Mouse (Mus musculus) CH12.LX (cell line): ENCODE measurements around the gene Ankdd1b. TPM values are rescaled to one million over a fixed set of nuclear protein-coding genes. Genes with fewer than 3 reads are reported as not detected.

Experiments used
- DNase-seq: peaks from one replicate; pipeline ENCODE4 v3.0.0-alpha.2; 2013; ENCODE audit errors: extremely low read depth
- H3K27ac ChIP-seq: 2 replicates; pipeline ENCODE4 v1.5.1; 2012; ENCODE audit warnings: low read depth, mild to moderate bottlenecking, control low read depth, moderate library complexity; ENCODE audit not compliant: insufficient read depth
- H3K27me3 ChIP-seq: replicated peaks from 2 replicates; pipeline ENCODE3; 2012; ENCODE audit warnings: inconsistent platforms
- H3K36me3 ChIP-seq, 2 experiments: replicated peaks in 1 of 2; 2 replicates each; pipeline versions ENCODE3 to v1.6.1; 2012; ENCODE audit warnings: inconsistent platforms in 1 of 2, low read length in 1 of 2, mild to moderate bottlenecking in 1 of 2, mixed read lengths in 1 of 2, moderate library complexity in 1 of 2; ENCODE audit not compliant: control insufficient read depth in 1 of 2, insufficient read depth in 1 of 2
- H3K4me1 ChIP-seq, 2 experiments: 2 replicates each; pipeline ENCODE4 v1.6.1; 2012; ENCODE audit warnings: inconsistent platforms in 1 of 2, moderate library complexity in 1 of 2; ENCODE audit not compliant: insufficient read depth in 2 of 2, control insufficient read depth in 1 of 2
- H3K4me2 ChIP-seq: 2 replicates; pipeline ENCODE4 v1.6.1; 2012; ENCODE audit warnings: low read depth, mild to moderate bottlenecking, control low read depth; ENCODE audit not compliant: poor library complexity, insufficient read depth, severe bottlenecking
- H3K4me3 ChIP-seq, 3 experiments: fragments of 150-350 bp in 1 of 3; sonication (generic) in 1 of 3; replicated peaks in 1 of 3; 2 replicates each; pipeline versions ENCODE3 to v1.5.1; 2011 to 2012; ENCODE audit warnings: low read depth in 2 of 3, low read length in 2 of 3, mild to moderate bottlenecking in 2 of 3, moderate library complexity in 2 of 3, control low read depth in 1 of 3, improper control_type of control experiment in 1 of 3, inconsistent platforms in 1 of 3, mixed read lengths in 1 of 3; ENCODE audit not compliant: poor library complexity in 1 of 3
- H3K79me2 ChIP-seq: replicated peaks from 2 replicates; pipeline ENCODE4 v1.6.1; 2012; ENCODE audit warnings: mild to moderate bottlenecking, moderate library complexity; ENCODE audit not compliant: control insufficient read depth, poor library complexity, insufficient read depth, severe bottlenecking; ENCODE audit errors: extremely low read depth
- H3K9ac ChIP-seq: 2 replicates; pipeline ENCODE4 v1.6.1; 2012; ENCODE audit warnings: low read depth, mild to moderate bottlenecking, control low read depth, moderate library complexity; ENCODE audit not compliant: insufficient read depth
- H3K9me3 ChIP-seq: replicated peaks from 2 replicates; pipeline ENCODE3; 2012; ENCODE audit warnings: low read length, inconsistent platforms, mixed read lengths
- BHLHE40 ChIP-seq: IDR thresholded peaks from 2 replicates; pipeline ENCODE4 v1.6.1; 2011; ENCODE audit warnings: mild to moderate bottlenecking, low read depth, low read length, improper control_type of control experiment
- CHD1 ChIP-seq: IDR thresholded peaks from 2 replicates; pipeline ENCODE4 v1.6.1; 2012; ENCODE audit warnings: low read depth, low read length, improper control_type of control experiment, inconsistent platforms
- E2F4 ChIP-seq: IDR thresholded peaks from 2 replicates; pipeline ENCODE4 v1.6.1; 2011; ENCODE audit warnings: low read depth, low read length, improper control_type of control experiment; ENCODE audit not compliant: insufficient replicate concordance
- ELF1 ChIP-seq: IDR thresholded peaks from 2 replicates; pipeline ENCODE4 v1.6.1; 2014; ENCODE audit warnings: low read depth, mild to moderate bottlenecking, inconsistent platforms, low read length, improper control_type of control experiment
- HCFC1 ChIP-seq: IDR thresholded peaks from 2 replicates; pipeline ENCODE4 v1.6.1; 2012; ENCODE audit warnings: low read depth, mild to moderate bottlenecking, inconsistent platforms, low read length, improper control_type of control experiment
- IRF4 ChIP-seq: IDR thresholded peaks from 2 replicates; pipeline ENCODE4 v1.6.1; 2014; ENCODE audit warnings: low read depth, mild to moderate bottlenecking, inconsistent platforms, low read length, improper control_type of control experiment
- JUN ChIP-seq: IDR thresholded peaks from 2 replicates; pipeline ENCODE4 v1.6.1; 2011; ENCODE audit warnings: low read depth, mild to moderate bottlenecking, low read length, improper control_type of control experiment, moderate library complexity; ENCODE audit not compliant: insufficient read depth
- KAT2A ChIP-seq: IDR thresholded peaks from 2 replicates; pipeline ENCODE4 v1.6.1; 2012; ENCODE audit warnings: low read length, improper control_type of control experiment, inconsistent platforms; ENCODE audit not compliant: insufficient replicate concordance
- MAFK ChIP-seq: IDR thresholded peaks from 2 replicates; pipeline ENCODE4 v1.6.1; 2011; ENCODE audit warnings: low read length, improper control_type of control experiment; ENCODE audit not compliant: insufficient replicate concordance
- MAX ChIP-seq: IDR thresholded peaks from 2 replicates; pipeline ENCODE4 v1.6.1; 2011; ENCODE audit warnings: low read length, improper control_type of control experiment
- MAZ ChIP-seq: IDR thresholded peaks from 2 replicates; pipeline ENCODE4 v1.6.1; 2012; ENCODE audit warnings: low read depth, mild to moderate bottlenecking, inconsistent platforms, low read length, improper control_type of control experiment, moderate library complexity
- MEF2A ChIP-seq: IDR thresholded peaks from 2 replicates; pipeline ENCODE4 v1.6.1; 2014; ENCODE audit warnings: low read depth, mild to moderate bottlenecking, inconsistent platforms, low read length, improper control_type of control experiment, borderline replicate concordance
- MXI1 ChIP-seq: IDR thresholded peaks from 2 replicates; pipeline ENCODE4 v1.6.1; 2011; ENCODE audit warnings: mild to moderate bottlenecking, low read depth, low read length, improper control_type of control experiment
- MYC ChIP-seq: IDR thresholded peaks from 2 replicates; pipeline ENCODE4 v1.6.1; 2011; ENCODE audit warnings: low read depth, mild to moderate bottlenecking, improper control_type of control experiment, low read length
- NELFE ChIP-seq: IDR thresholded peaks from 2 replicates; pipeline ENCODE4 v1.6.1; 2011; ENCODE audit warnings: low read depth, low read length, improper control_type of control experiment
- NRF1 ChIP-seq: IDR thresholded peaks from 2 replicates; pipeline ENCODE4 v1.6.1; 2014; ENCODE audit warnings: low read depth, mild to moderate bottlenecking, inconsistent platforms, low read length, improper control_type of control experiment, moderate library complexity
- PAX5 ChIP-seq: IDR thresholded peaks from 2 replicates; pipeline ENCODE4 v1.6.1; 2012; ENCODE audit warnings: low read length, inconsistent platforms, mixed read lengths
- POLR2AphosphoS2 ChIP-seq: IDR thresholded peaks from 2 replicates; pipeline ENCODE4 v1.6.1; 2011; ENCODE audit warnings: low read depth, low read length, improper control_type of control experiment
- RAD21 ChIP-seq: IDR thresholded peaks from 2 replicates; pipeline ENCODE4 v1.6.1; 2011; ENCODE audit warnings: low read depth, mild to moderate bottlenecking, low read length, improper control_type of control experiment, moderate library complexity
- SIN3A ChIP-seq: IDR thresholded peaks from 2 replicates; pipeline ENCODE4 v1.6.1; 2012; ENCODE audit warnings: low read length, improper control_type of control experiment, inconsistent platforms
- SMC3 ChIP-seq: IDR thresholded peaks from 2 replicates; pipeline ENCODE4 v1.6.1; 2011; ENCODE audit warnings: low read depth, low read length, improper control_type of control experiment
- TBP ChIP-seq: conservative IDR thresholded peaks from 2 replicates; pipeline ENCODE4 v1.6.1; 2011; ENCODE audit warnings: low read depth, low read length, improper control_type of control experiment
- UBTF ChIP-seq: IDR thresholded peaks from 2 replicates; pipeline ENCODE4 v1.6.1; 2012; ENCODE audit warnings: low read depth, mild to moderate bottlenecking, inconsistent platforms, low read length, improper control_type of control experiment, moderate library complexity
- USF1 ChIP-seq: IDR thresholded peaks from 2 replicates; pipeline ENCODE4 v1.6.1; 2014; ENCODE audit warnings: low read depth, mild to moderate bottlenecking, inconsistent platforms, low read length, improper control_type of control experiment
- USF2 ChIP-seq: conservative IDR thresholded peaks from 2 replicates; pipeline ENCODE4 v1.6.1; 2011; ENCODE audit warnings: low read depth, low read length, improper control_type of control experiment
- ZKSCAN1 ChIP-seq: IDR thresholded peaks from 2 replicates; pipeline ENCODE4 v1.6.1; 2012; ENCODE audit warnings: low read depth, inconsistent platforms, low read length, improper control_type of control experiment, borderline replicate concordance
- dilution Hi-C: fragments of 300-500 bp; cut with MboI; formaldehyde crosslinking; loops from 2 replicates; pipeline ENCODE4 v1.14.3; 2020; ENCODE audit warnings: low sequenced_read_pairs; ENCODE audit not compliant: extremely low pct_unique_long_range_greater_than_20kb, extremely low pct_ligation_motif_present
- in situ Hi-C: fragments of 300-500 bp; cut with MboI; formaldehyde crosslinking; loops from 3 replicates; pipeline ENCODE4 v1.14.3; 2019; ENCODE audit warnings: low sequenced_read_pairs, low pct_ligation_motif_present, low pct_unique_long_range_greater_than_20kb, mixed read lengths
- polyA plus RNA-seq: library from polyadenylated mRNA; unstranded; fragments of >175 nt; gene quantifications from 2 replicates; pipeline ENCODE4 v1.2.1, GENCODE M21; 2012; ENCODE audit warnings: low read depth; ENCODE audit not compliant: insufficient read length
- total RNA-seq, 2 experiments: library from RNA; depleted of rRNA; stranded (reverse); fragments of 300-350 nt in 1 of 2; fragments of >200 nt in 1 of 2; gene quantifications; 2 replicates each; pipeline ENCODE4 v1.2.3; 2012 to 2014

The Ankdd1b gene
- total and polyA plus RNA-seq, 3 experiments, result 0.08 TPM; not detected in 2

- no peak for DNase-seq
- dilution Hi-C loops (no loop called here), in situ Hi-C loops (no loop called here)
- no peak overlapping the region for H3K4me2 ChIP-seq
- H3K9ac ChIP-seq, result no peak overlapping the region
- no peak overlapping the region for H3K4me3 ChIP-seq
- H3K79me2 ChIP-seq, result no peaks in the 10 kb centered on the region
- no peaks in the 10 kb centered on the region for H3K36me3 ChIP-seq
- H3K27ac ChIP-seq, result no peak overlapping the region
- H3K9me3 ChIP-seq, result no peaks in the 10 kb centered on the region
- H3K4me1 ChIP-seq, result peaks cover 1 to 4% of the 10 kb centered on the region in 2 experiments; a peak in 2 of 4 replicates
- TF ChIP-seq MEF2A (no peak), KAT2A (no peak), MXI1 (no peak), MAX (no peak), UBTF (no peak), MAFK (no peak), ELF1 (no peak), SIN3A (no peak), POLR2AphosphoS2 (no peak), BHLHE40 (no peak), PAX5 (no peak), ZKSCAN1 (no peak), JUN (no peak), MAZ (no peak), RAD21 (no peak), MYC (no peak), NELFE (no peak)
- H3K27me3 ChIP-seq, result no peaks in the 10 kb centered on the region
These were observed 42.5 kb downstream of the Ankdd1b start for GRCm38 (mm10) chr13:96428531-96428930.

GRCm38 (mm10) chr13:96426044-96426443 is 45.0 kb downstream of the Ankdd1b start:
- dilution Hi-C loops, result no loop called here

More at GRCm38 (mm10) chr13:96426044-96426443, 45.0 kb downstream of the Ankdd1b start:
- H3K36me3 ChIP-seq, result peaks cover 0 to under 1% of the 10 kb centered on the region in 2 experiments
- no peaks in the 10 kb centered on the region for H3K79me2 ChIP-seq
- H3K4me3 ChIP-seq, result no peak overlapping the region
- peaks cover 0 to 4% of the 10 kb centered on the region in 2 experiments; a peak in 1 of 4 replicates for H3K4me1 ChIP-seq
- no peak overlapping the region for H3K4me2 ChIP-seq
- H3K27ac ChIP-seq, result no peak overlapping the region
- H3K9ac ChIP-seq, result no peak overlapping the region
- TF ChIP-seq SMC3 (no peak), USF2 (no peak), NRF1 (no peak), POLR2AphosphoS2 (no peak), USF1 (no peak), KAT2A (no peak), CHD1 (no peak), ZKSCAN1 (no peak), NELFE (no peak), E2F4 (no peak), MXI1 (no peak), TBP (no peak), IRF4 (no peak), HCFC1 (no peak), PAX5 (no peak)
- no peak for DNase-seq
- no peaks in the 10 kb centered on the region for H3K9me3 ChIP-seq
- in situ Hi-C loops, result no loop called here
- no peaks in the 10 kb centered on the region for H3K27me3 ChIP-seq
